Mouse (Mus musculus): ENCODE results near the gene Esrrg. TPM values are rescaled to one million over a fixed set of nuclear protein-coding genes. Genes with fewer than 3 reads are reported as not detected.

Esrrg gene
- total and polyA plus RNA-seq, 3 experiments: not detected

- no peak for DNase-seq (ENCODE audit: extremely low read depth)
- in situ Hi-C loops (cut with MboI; ENCODE audit: low pct_ligation_motif_present, low pct_unique_long_range_greater_than_20kb, low sequenced_read_pairs): no loop called here
Measured at GRCm38 (mm10) chr1:187663376-187663775, 54.8 kb downstream of the Esrrg start.

GRCm38 (mm10) chr1:187664261-187664660 is 55.7 kb downstream of the Esrrg start:
- Histone ChIP-seq H3K27ac (ENCODE audit: insufficient read depth, low read depth) (no peak overlapping the region), H3K79me2 (replicated peaks; ENCODE audit: control insufficient read depth, extremely low read depth, insufficient read depth, poor library complexity, severe bottlenecking) (no peaks in the 10 kb centered on the region), H3K9ac (ENCODE audit: insufficient read depth, low read depth) (no peak overlapping the region), H3K4me3 (replicated peaks in 1 of 3; ENCODE audit: low read depth in 2 of 3, low read length in 2 of 3, poor library complexity in 1 of 3) (no peak overlapping the region), H3K36me3 (replicated peaks in 1 of 2; ENCODE audit: control insufficient read depth in 1 of 2, insufficient read depth in 1 of 2, low read length in 1 of 2) (no peaks in the 10 kb centered on the region), H3K9me3 (replicated peaks; ENCODE audit: low read length) (peaks cover 79% of the 10 kb centered on the region), H3K4me2 (ENCODE audit: insufficient read depth, low read depth, poor library complexity, severe bottlenecking) (no peak overlapping the region), H3K27me3 (replicated peaks) (no peaks in the 10 kb centered on the region), H3K4me1 (ENCODE audit: control insufficient read depth in 1 of 2, insufficient read depth in 2 of 2) (no peaks in the 10 kb centered on the region)
- DNase-seq (ENCODE audit: extremely low read depth): no peak
- dilution Hi-C loops (cut with MboI; ENCODE audit: extremely low pct_ligation_motif_present, extremely low pct_unique_long_range_greater_than_20kb, low sequenced_read_pairs): no loop called here
- no peak for TF ChIP-seq RAD21 (IDR thresholded peaks at IDR 0.05; ENCODE audit: low read depth, low read length)
- no peak for TF ChIP-seq KAT2A (IDR thresholded peaks at IDR 0.05; ENCODE audit: insufficient replicate concordance, low read length)
- no peak for TF ChIP-seq HCFC1 (IDR thresholded peaks at IDR 0.05; ENCODE audit: low read depth, low read length)
- in situ Hi-C loops (cut with MboI; ENCODE audit: low pct_ligation_motif_present, low pct_unique_long_range_greater_than_20kb, low sequenced_read_pairs): no loop called here

More at GRCm38 (mm10) chr1:187663376-187663775, 54.8 kb downstream of the Esrrg start:
- Histone ChIP-seq H3K4me2 (ENCODE audit: insufficient read depth, low read depth, poor library complexity, severe bottlenecking) (no peak overlapping the region), H3K36me3 (replicated peaks in 1 of 2; ENCODE audit: control insufficient read depth in 1 of 2, insufficient read depth in 1 of 2, low read length in 1 of 2) (no peaks in the 10 kb centered on the region), H3K79me2 (replicated peaks; ENCODE audit: control insufficient read depth, extremely low read depth, insufficient read depth, poor library complexity, severe bottlenecking) (no peaks in the 10 kb centered on the region), H3K4me3 (replicated peaks in 1 of 3; ENCODE audit: low read depth in 2 of 3, low read length in 2 of 3, poor library complexity in 1 of 3) (no peak overlapping the region), H3K4me1 (ENCODE audit: control insufficient read depth in 1 of 2, insufficient read depth in 2 of 2) (no peaks in the 10 kb centered on the region), H3K9me3 (replicated peaks; ENCODE audit: low read length) (peaks cover 81% of the 10 kb centered on the region), H3K27me3 (replicated peaks) (no peaks in the 10 kb centered on the region), H3K9ac (ENCODE audit: insufficient read depth, low read depth) (no peak overlapping the region), H3K27ac (ENCODE audit: insufficient read depth, low read depth) (no peak overlapping the region)
- TF ChIP-seq KAT2A (IDR thresholded peaks at IDR 0.05; ENCODE audit: insufficient replicate concordance, low read length) (no peak), MAFK (IDR thresholded peaks at IDR 0.05; ENCODE audit: insufficient replicate concordance, low read length) (no peak), JUND (conservative IDR thresholded peaks at IDR 0.05; ENCODE audit: low read depth, low read length) (no peak), MAZ (IDR thresholded peaks at IDR 0.05; ENCODE audit: low read depth, low read length) (no peak), E2F4 (IDR thresholded peaks at IDR 0.05; ENCODE audit: insufficient replicate concordance, low read depth, low read length) (no peak), SMC3 (IDR thresholded peaks at IDR 0.05; ENCODE audit: low read depth, low read length) (no peak), PAX5 (IDR thresholded peaks at IDR 0.05; ENCODE audit: low read length) (no peak), ELF1 (IDR thresholded peaks at IDR 0.05; ENCODE audit: low read depth, low read length) (no peak), TBP (conservative IDR thresholded peaks at IDR 0.05; ENCODE audit: low read depth, low read length) (no peak), ZNF384 (IDR thresholded peaks at IDR 0.05; ENCODE audit: low read depth, low read length) (no peak), CHD2 (IDR thresholded peaks at IDR 0.05; ENCODE audit: low read length) (no peak), ZC3H11A (IDR thresholded peaks at IDR 0.05; ENCODE audit: low read depth, low read length) (no peak), MXI1 (IDR thresholded peaks at IDR 0.05; ENCODE audit: low read depth, low read length) (no peak), MEF2A (IDR thresholded peaks at IDR 0.05; ENCODE audit: borderline replicate concordance, low read depth, low read length) (no peak), USF1 (IDR thresholded peaks at IDR 0.05; ENCODE audit: low read depth, low read length) (no peak), GABPA (IDR thresholded peaks at IDR 0.05; ENCODE audit: insufficient replicate concordance, low read depth, low read length) (no peak), ETS1 (conservative IDR thresholded peaks at IDR 0.05; ENCODE audit: low read depth, low read length) (no peak), POLR2AphosphoS2 (IDR thresholded peaks at IDR 0.05; ENCODE audit: low read depth, low read length) (no peak)
- dilution Hi-C loops (cut with MboI; ENCODE audit: extremely low pct_ligation_motif_present, extremely low pct_unique_long_range_greater_than_20kb, low sequenced_read_pairs): no loop called here
